Mouse (Mus musculus) ovary, postnatal 10 days (tissue): ENCODE measurements around the gene Olfr1176.

Experiments
- DNase-seq: peaks from one replicate; pipeline ENCODE4 v3.0.0; 2022; ENCODE audit warnings: low spot score

Gene Olfr1176

GRCm38 (mm10) chr2:88336421-88336820, at the start of gene Olfr1176:
TSS of gene Olfr1176 (plus strand) at chr2:88336721.
- DNase-seq, result no peak

- DNase-seq, result no peak
These were observed 21.5 kb upstream of the Olfr1176 start, which contains the start of gene Olfr1174-ps for GRCm38 (mm10) chr2:88315035-88315434. TSS of gene Olfr1174-ps (minus strand) at chr2:88315135.

GRCm38 (mm10) chr2:88327115-88327514, 9.4 kb upstream of the Olfr1176 start, which contains the start of gene Olfr1175-ps:
TSS of gene Olfr1175-ps (minus strand) at chr2:88327215.
- no peak for DNase-seq

GRCm38 (mm10) chr2:88346392-88346791, 9.9 kb downstream of the Olfr1176 start, which contains the start of gene Olfr1177-ps:
TSS of gene Olfr1177-ps (minus strand) at chr2:88346492.
- DNase-seq, result no peak

- DNase-seq, result no peak
These were observed 19.8 kb downstream of the Olfr1176 start for GRCm38 (mm10) chr2:88356304-88356703.

GRCm38 (mm10) chr2:88386762-88387161, 50.2 kb downstream of the Olfr1176 start, which contains the start of gene Olfr1178:
TSS of gene Olfr1178 (plus strand) at chr2:88387062.
- DNase-seq, result no peak
